Mouse (Mus musculus) right cerebral cortex, postnatal 14 days (tissue): ENCODE data around the gene Mrps11.

ENCODE experiments used
- DNase-seq: peaks from one replicate; pipeline ENCODE4 v3.0.0; 2022

The Mrps11 gene

DNA sequence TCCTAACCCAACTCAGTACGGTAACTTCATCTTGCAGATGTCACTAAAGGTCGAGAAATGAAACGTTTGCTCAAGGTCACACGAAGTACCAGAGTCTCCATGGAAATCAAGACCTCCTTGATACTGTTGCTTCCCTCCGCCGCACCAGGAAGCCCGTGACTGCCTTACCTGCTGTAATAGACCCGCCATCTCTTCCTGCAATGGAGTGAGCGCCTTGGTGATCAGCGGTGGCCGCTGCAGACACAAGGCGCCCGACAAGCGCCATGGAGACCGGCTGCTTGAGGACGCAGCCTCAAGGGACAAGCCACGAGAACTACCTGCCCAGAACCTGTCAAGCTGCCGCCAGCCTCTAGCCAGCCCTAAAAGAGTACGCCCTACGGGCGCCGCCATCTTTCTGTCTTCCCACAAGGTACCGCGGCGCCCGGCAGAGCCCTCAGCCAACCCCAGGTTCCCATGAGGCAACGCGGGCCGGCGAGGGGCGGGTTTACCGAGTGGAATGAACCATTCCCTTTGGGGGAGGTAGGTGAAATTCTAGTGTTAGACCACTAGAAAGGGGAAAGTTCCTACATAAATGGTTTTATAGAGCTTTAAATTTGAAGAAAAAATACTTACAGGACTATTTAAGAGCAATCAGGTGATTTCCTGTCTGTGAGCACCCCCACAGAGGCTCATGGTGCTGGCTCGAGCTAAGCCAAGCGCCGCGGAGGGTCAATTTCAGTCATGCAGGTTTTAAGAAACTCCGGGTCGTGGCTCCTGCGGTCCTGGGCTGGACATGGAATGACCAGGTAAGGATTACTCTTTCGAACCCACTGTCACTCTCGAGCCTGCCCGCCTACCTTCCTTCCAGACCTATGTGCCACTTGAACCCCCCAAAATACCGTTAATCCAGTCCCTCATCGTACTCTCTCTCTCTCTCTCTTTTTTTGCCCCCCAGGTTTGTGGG lies at the start of gene Mrps11, which contains the start of gene Mrpl46:
Gene Mrps11 (plus strand): TSS at position 481 of the 943 bp plus-strand sequence.
Gene Mrpl46 (minus strand): TSS at position 893 of the 943 bp plus-strand sequence.
- peak; percentile 90 for DNase-seq

- no peak for DNase-seq
Observed at GRCm38 (mm10) chr7:78737196-78737595, 45.7 kb upstream of the Mrps11 start.

GRCm38 (mm10) chr7:78737614-78738210 lies 45.2 kb upstream of the Mrps11 start, which contains the start of gene Ntrk3:
TSS of gene Ntrk3 (minus strand) at chr7:78738012.
- DNase-seq = no peak

DNA sequence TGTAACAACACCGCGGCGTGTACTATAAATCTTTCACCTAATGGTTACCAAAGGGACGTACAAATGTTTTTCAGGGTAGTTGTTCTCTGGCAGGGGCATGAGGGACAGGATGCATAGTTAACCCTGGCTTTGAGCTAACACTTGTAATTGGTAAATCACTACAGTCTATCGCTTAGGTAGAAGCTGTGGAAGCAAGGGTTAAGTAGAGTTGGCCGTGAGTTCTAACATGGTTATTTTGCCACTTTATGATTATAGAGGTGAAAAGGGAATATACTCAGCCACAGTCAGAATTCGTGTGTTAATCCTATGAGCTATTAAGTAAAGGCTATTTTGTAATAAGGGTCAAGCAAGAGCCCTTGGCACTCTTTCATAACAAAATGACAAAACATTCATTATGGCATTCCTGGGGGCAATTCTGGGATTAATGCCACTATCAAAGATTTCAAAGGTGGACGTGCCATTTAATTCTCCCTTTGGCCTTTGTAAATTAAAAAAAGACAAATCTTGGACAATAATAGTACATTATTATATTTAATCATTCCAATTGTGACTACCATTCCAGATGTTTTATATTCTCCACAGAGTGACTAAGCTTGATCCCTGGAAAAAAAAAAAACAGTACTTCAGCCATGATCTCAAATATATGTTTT lies 43.4 kb upstream of the Mrps11 start:
- DNase-seq = no peak

GRCm38 (mm10) chr7:78743731-78744385 lies 39.1 kb upstream of the Mrps11 start:
- no peak for DNase-seq

- DNase-seq = no peak
Observed at GRCm38 (mm10) chr7:78752961-78753360, 30.0 kb upstream of the Mrps11 start.

GRCm38 (mm10) chr7:78753752-78754457 lies 29.0 kb upstream of the Mrps11 start:
- DNase-seq = no peak

DNA sequence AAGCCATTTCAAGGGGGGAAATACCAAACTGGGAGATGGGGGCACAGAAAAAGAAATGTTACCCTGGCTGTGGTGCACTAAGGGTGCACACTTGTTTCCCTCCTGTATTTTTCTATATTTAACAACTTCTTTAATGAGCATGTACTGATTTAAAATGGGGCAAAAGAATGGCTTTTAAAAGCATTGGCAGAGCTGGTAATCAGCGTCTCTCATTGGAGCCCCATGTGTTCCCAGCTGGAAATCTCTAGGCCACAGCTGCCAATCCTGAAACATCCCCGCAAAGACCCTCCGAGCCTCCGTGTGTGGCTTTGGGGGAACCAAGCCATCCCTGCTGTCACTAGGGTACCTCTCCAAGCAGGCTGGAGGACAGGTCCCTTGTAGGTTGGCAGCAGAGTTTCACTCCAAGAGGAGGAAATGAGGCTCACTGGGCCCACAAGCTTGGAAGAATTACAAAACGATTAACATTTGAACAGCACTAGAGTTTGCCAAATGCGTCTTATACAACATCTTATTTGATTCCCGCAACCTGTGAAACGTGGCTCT lies 28.4 kb upstream of the Mrps11 start:
- no peak for DNase-seq

DNA sequence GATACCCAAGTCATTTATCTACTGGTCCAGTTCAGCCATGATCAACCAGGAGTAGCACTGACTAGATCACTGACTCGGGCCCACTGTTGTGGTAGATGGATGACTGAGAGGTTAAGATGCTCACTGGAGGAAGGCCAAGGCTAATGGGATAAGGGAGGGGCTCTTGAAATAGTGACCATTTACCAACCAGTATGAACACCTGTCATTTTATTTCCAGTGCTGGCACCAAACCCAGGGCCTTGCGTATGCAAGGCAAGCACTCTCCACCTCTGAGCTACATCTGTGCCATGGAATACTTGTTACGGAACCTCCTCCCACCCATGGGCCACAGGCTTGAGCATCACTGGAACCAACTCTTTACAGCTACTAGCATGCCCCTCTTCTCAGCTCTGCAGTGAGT lies 19.1 kb upstream of the Mrps11 start:
- DNase-seq = no peak

- DNase-seq = no peak
Observed at GRCm38 (mm10) chr7:78765215-78765631, 17.7 kb upstream of the Mrps11 start.

GRCm38 (mm10) chr7:78766019-78766683 lies 16.8 kb upstream of the Mrps11 start:
- peak; percentile 90 for DNase-seq

GRCm38 (mm10) chr7:78767929-78768531 lies 14.9 kb upstream of the Mrps11 start:
- DNase-seq = no peak

- DNase-seq = no peak
Observed at GRCm38 (mm10) chr7:78769075-78769652, 13.8 kb upstream of the Mrps11 start.

DNA sequence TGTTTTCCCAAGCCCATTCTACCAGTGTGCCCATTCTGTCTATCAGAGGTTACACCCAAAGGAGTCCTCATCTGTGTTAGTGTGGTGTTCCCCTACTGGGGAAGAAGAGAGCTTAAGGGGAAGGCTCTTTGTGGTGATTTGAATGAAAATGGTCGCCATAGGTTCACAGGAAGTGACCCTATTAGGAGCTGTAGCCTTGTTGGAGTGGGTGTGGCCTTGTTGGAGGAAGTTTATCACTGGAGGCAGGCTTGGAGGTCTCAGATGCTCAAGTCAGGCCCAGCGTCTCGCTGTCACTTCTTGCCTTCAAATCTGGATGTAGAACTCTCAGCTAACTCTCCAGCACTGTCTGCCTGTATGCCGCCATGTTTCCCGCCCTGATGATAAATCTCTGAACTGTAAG lies 12.0 kb upstream of the Mrps11 start:
- no peak for DNase-seq

GRCm38 (mm10) chr7:78778741-78779140 lies 4.2 kb upstream of the Mrps11 start:
- DNase-seq = no peak

- no peak for DNase-seq
Observed at GRCm38 (mm10) chr7:78785906-78786305, 3.0 kb downstream of the Mrps11 start.

GRCm38 (mm10) chr7:78787793-78788380 lies 5.0 kb downstream of the Mrps11 start:
- peak; percentile 33 for DNase-seq

DNA sequence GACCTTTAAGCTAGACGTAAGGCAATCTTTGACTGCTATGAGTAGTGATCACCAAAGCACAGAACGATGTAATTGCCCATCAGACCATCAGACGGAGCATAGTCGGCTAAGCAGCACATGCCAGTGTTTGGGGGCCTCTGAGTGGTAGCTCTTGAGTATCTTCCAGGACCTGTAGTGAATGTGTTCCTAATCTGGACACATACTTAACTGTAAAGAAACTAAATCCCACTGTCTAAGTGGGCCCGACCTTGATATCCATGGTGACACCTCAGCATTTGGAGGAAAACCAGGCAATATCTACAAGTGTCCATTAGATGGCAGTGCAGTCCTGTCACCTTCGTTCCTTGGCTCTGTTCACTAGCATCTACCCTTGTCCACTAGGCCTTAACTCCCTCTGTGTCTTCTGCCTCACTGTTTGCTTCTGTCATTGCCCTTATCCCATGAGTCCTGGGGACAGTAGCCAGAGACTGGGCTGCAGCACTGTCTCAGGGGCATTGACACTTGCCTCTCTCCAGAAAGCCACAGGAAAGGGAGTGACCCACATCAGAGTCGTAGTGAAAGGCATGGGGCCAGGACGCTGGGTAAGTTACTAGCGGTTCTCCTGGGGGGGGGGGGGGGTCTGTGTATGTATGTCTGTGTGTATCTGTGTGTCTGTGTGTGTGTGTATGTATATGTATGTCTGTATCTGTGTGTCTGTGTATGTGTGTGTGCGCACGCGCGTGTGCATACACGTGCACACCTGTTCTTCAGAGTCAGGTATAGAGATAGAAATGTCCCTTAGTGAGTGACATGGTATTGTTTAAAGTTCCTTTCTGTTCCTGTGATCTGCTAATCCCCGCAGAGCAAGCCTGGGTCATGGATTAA lies 8.7 kb downstream of the Mrps11 start:
- DNase-seq = no peak
